Mouse (Mus musculus) cerebellum, adult 2 months (tissue): Measurements from ENCODE around the gene Mfsd5.

Source experiments
- CTCF ChIP-seq: fragments of 200-500 bp; IDR thresholded peaks from 2 replicates; pipeline ENCODE4 v1.5.1; 2011; ENCODE audit warnings: low read depth, mild to moderate bottlenecking, control low read depth, low read length, moderate library complexity, borderline replicate concordance; ENCODE audit not compliant: insufficient read depth
- POLR2A ChIP-seq: fragments of 200-500 bp; IDR thresholded peaks from 2 replicates; pipeline ENCODE4 v1.6.1; 2011; ENCODE audit warnings: low read length, control low read depth, borderline replicate concordance; ENCODE audit not compliant: insufficient read depth

DNA sequence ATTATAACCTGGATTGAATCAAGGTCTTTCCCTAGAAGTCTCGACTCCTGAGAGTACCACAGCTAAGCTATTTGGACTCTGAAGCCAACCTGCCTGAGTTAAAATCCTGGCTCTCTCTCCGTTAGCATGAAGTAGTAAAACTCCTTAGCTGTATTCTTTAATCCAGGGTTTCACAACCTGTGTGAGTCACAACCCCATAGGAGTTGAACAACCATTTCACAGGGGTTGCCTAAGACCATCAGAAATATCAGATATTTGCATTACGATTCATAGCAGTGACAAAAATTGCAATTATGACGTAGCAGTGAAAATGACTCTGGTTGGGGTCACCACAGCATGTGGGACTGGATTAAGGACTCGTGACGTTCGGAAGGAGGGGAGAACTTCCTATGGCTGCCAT is 46.5 kb upstream of the Mfsd5 start:
- TF ChIP-seq POLR2A (no peak), CTCF (no peak)
